Mouse (Mus musculus): ENCODE measurements around the gene Galm. TPM values are rescaled to one million over a fixed set of nuclear protein-coding genes. Genes with fewer than 3 reads are reported as not detected.

Galm gene
- polyA plus RNA-seq, 1 experiment from 2014 or later: 8.6 TPM

- no peak overlapping the region for H3K4me3 ChIP-seq
- WGBS: 86% methylated on average over 7 of the region's 7 CpGs
- DNase-seq (ENCODE audit: low spot score): no peak
- no peak overlapping the region for H3K27ac ChIP-seq
- H3K36me3 ChIP-seq: no peaks in the 10 kb centered on the region
- no peaks in the 10 kb centered on the region for H3K9me3 ChIP-seq
- peaks cover 12% of the 10 kb centered on the region; the same call in 1 of the 2 replicates for H3K4me1 ChIP-seq
- H3K27me3 ChIP-seq (ENCODE audit: insufficient read depth, poor library complexity, severe bottlenecking): no peaks in the 10 kb centered on the region
Measured at GRCm38 (mm10) chr17:80131838-80132237, 4.6 kb downstream of the Galm start.

GRCm38 (mm10) chr17:80132502-80132901, 5.2 kb downstream of the Galm start:
- no peak overlapping the region for H3K27ac ChIP-seq
- H3K9me3 ChIP-seq: no peaks in the 10 kb centered on the region
- H3K36me3 ChIP-seq: no peaks in the 10 kb centered on the region
- 86% methylated on average over 4 of the region's 4 CpGs for WGBS
- DNase-seq (ENCODE audit: low spot score): no peak
- no peaks in the 10 kb centered on the region for H3K27me3 ChIP-seq (ENCODE audit: insufficient read depth, poor library complexity, severe bottlenecking)
- peaks cover 12% of the 10 kb centered on the region; the same call in 1 of the 2 replicates for H3K4me1 ChIP-seq
- H3K4me3 ChIP-seq: no peak overlapping the region

GRCm38 (mm10) chr17:80138434-80139162, 11.3 kb downstream of the Galm start:
- no peaks in the 10 kb centered on the region for H3K9me3 ChIP-seq
- 69% methylated on average over 17 of the region's 17 CpGs for WGBS
- H3K36me3 ChIP-seq: no peaks in the 10 kb centered on the region
- H3K27me3 ChIP-seq (ENCODE audit: insufficient read depth, poor library complexity, severe bottlenecking): no peaks in the 10 kb centered on the region
- H3K4me3 ChIP-seq: no peak overlapping the region
- H3K4me1 ChIP-seq: no peaks in the 10 kb centered on the region; the same call in 1 of the 2 replicates
- DNase-seq (ENCODE audit: low spot score): no peak
- no peak overlapping the region for H3K27ac ChIP-seq

GRCm38 (mm10) chr17:80139753-80140444, 12.6 kb downstream of the Galm start:
- Histone ChIP-seq H3K27me3 (ENCODE audit: insufficient read depth, poor library complexity, severe bottlenecking) (no peaks in the 10 kb centered on the region), H3K36me3 (no peaks in the 10 kb centered on the region), H3K9me3 (no peaks in the 10 kb centered on the region), H3K4me1 (no peaks in the 10 kb centered on the region; the same call in 1 of the 2 replicates), H3K4me3 (no peak overlapping the region), H3K27ac (no peak overlapping the region)
- DNase-seq (ENCODE audit: low spot score): no peak
- WGBS: 79% methylated on average over 9 of the region's 9 CpGs

- Histone ChIP-seq H3K27ac (no peak overlapping the region), H3K36me3 (no peaks in the 10 kb centered on the region), H3K4me3 (no peak overlapping the region), H3K4me1 (peaks cover 16% of the 10 kb centered on the region), H3K9me3 (no peaks in the 10 kb centered on the region), H3K27me3 (ENCODE audit: insufficient read depth, poor library complexity, severe bottlenecking) (no peaks in the 10 kb centered on the region)
- DNase-seq (ENCODE audit: low spot score): no peak
- WGBS: 76% methylated on average over 6 of the region's 6 CpGs
Measured at GRCm38 (mm10) chr17:80143478-80144232, 16.4 kb downstream of the Galm start.

- Histone ChIP-seq H3K4me1 (peaks cover 20% of the 10 kb centered on the region), H3K4me3 (no peak overlapping the region), H3K9me3 (no peaks in the 10 kb centered on the region), H3K27me3 (ENCODE audit: insufficient read depth, poor library complexity, severe bottlenecking) (no peaks in the 10 kb centered on the region), H3K36me3 (no peaks in the 10 kb centered on the region), H3K27ac (no peak overlapping the region)
- WGBS: 40% methylated on average over 7 of the region's 7 CpGs
- DNase-seq (ENCODE audit: low spot score): no peak
Measured at GRCm38 (mm10) chr17:80145210-80145609, 17.9 kb downstream of the Galm start.

GRCm38 (mm10) chr17:80145771-80146170, 18.5 kb downstream of the Galm start:
- DNase-seq (ENCODE audit: low spot score): no peak
- Histone ChIP-seq H3K36me3 (no peaks in the 10 kb centered on the region), H3K4me3 (no peak overlapping the region), H3K9me3 (no peaks in the 10 kb centered on the region), H3K27me3 (ENCODE audit: insufficient read depth, poor library complexity, severe bottlenecking) (no peaks in the 10 kb centered on the region), H3K4me1 (peaks cover 20% of the 10 kb centered on the region), H3K27ac (no peak overlapping the region)
- WGBS: 73% methylated on average over 3 of the region's 3 CpGs

- Histone ChIP-seq H3K9me3 (no peaks in the 10 kb centered on the region), H3K27ac (peak overlapping the region; percentile 18; the same call in 1 of the 2 replicates), H3K4me3 (peak overlapping the region; percentile 31), H3K36me3 (no peaks in the 10 kb centered on the region), H3K4me1 (peaks cover 20% of the 10 kb centered on the region), H3K27me3 (ENCODE audit: insufficient read depth, poor library complexity, severe bottlenecking) (0 out of 2 replicates have a peak, but pooled peaks cover 3% of the 10 kb centered on the region)
- peak; percentile 85 for DNase-seq (ENCODE audit: low spot score)
- 49% methylated on average over 23 of the region's 23 CpGs for WGBS
Measured at GRCm38 (mm10) chr17:80148053-80148994, 21.1 kb downstream of the Galm start.

- DNase-seq (ENCODE audit: low spot score): no peak
- no peak overlapping the region for H3K27ac ChIP-seq
- peaks cover 20% of the 10 kb centered on the region for H3K4me1 ChIP-seq
- H3K36me3 ChIP-seq: no peaks in the 10 kb centered on the region
- H3K9me3 ChIP-seq: no peaks in the 10 kb centered on the region
- H3K4me3 ChIP-seq: no peak overlapping the region
- 0 out of 2 replicates have a peak, but pooled peaks cover 3% of the 10 kb centered on the region for H3K27me3 ChIP-seq (ENCODE audit: insufficient read depth, poor library complexity, severe bottlenecking)
- 87% methylated on average over 6 of the region's 6 CpGs for WGBS
Measured at GRCm38 (mm10) chr17:80148995-80149388, 21.7 kb downstream of the Galm start.

GRCm38 (mm10) chr17:80151353-80151752, 24.1 kb downstream of the Galm start:
- Histone ChIP-seq H3K27me3 (ENCODE audit: insufficient read depth, poor library complexity, severe bottlenecking) (0 out of 2 replicates have a peak, but pooled peaks cover 3% of the 10 kb centered on the region), H3K27ac (no peak overlapping the region), H3K9me3 (no peaks in the 10 kb centered on the region), H3K4me1 (peaks cover 15% of the 10 kb centered on the region), H3K36me3 (no peaks in the 10 kb centered on the region), H3K4me3 (no peak overlapping the region)
- WGBS: 28% methylated on average over 5 of the region's 5 CpGs
- DNase-seq (ENCODE audit: low spot score): no peak

GRCm38 (mm10) chr17:80152767-80153630, 25.7 kb downstream of the Galm start:
- WGBS: 70% methylated on average over 12 of the region's 12 CpGs
- Histone ChIP-seq H3K9me3 (no peaks in the 10 kb centered on the region), H3K4me3 (no peak overlapping the region), H3K27me3 (ENCODE audit: insufficient read depth, poor library complexity, severe bottlenecking) (0 out of 2 replicates have a peak, but pooled peaks cover 3% of the 10 kb centered on the region), H3K4me1 (peaks cover 11% of the 10 kb centered on the region), H3K36me3 (no peaks in the 10 kb centered on the region), H3K27ac (no peak overlapping the region)
- no peak for DNase-seq (ENCODE audit: low spot score)

Measured in heart, embryonic 10.5 days (tissue).